Mouse (Mus musculus) cerebellum, adult 2 months (tissue): ENCODE results near the gene Idh1.

Experiments used
- CTCF ChIP-seq: fragments of 200-500 bp; IDR thresholded peaks from 2 replicates; pipeline ENCODE4 v1.5.1; 2011; ENCODE audit warnings: low read depth, mild to moderate bottlenecking, control low read depth, low read length, moderate library complexity, borderline replicate concordance; ENCODE audit not compliant: insufficient read depth
- POLR2A ChIP-seq: fragments of 200-500 bp; IDR thresholded peaks from 2 replicates; pipeline ENCODE4 v1.6.1; 2011; ENCODE audit warnings: low read length, control low read depth, borderline replicate concordance; ENCODE audit not compliant: insufficient read depth

GRCm38 (mm10) chr1:65171579-65171978 is 14.7 kb downstream of the Idh1 start:
- TF ChIP-seq CTCF = no peak
- TF ChIP-seq POLR2A = no peak
